Mouse (Mus musculus) spleen, adult 18-20 months (tissue): Measurements from ENCODE around the gene Ppm1d.
A peak's percentile ranks its signal among the peaks of the same experiment; 100 is the strongest.

ENCODE experiments used
- DNase-seq, 2 experiments: peaks; one replicate each; pipeline ENCODE4 v3.0.0; 2022; ENCODE audit warnings: mixed read lengths in 2 of 2

Gene Ppm1d

GRCm38 (mm10) chr11:85329167-85329894 lies 18.3 kb downstream of the Ppm1d start:
- no peak for DNase-seq

GRCm38 (mm10) chr11:85334778-85335177 lies 23.7 kb downstream of the Ppm1d start:
- peak in 1 of 2 experiments; percentile 24 for DNase-seq

- no peak for DNase-seq
Measured at GRCm38 (mm10) chr11:85339173-85339831, 28.3 kb downstream of the Ppm1d start.

DNA sequence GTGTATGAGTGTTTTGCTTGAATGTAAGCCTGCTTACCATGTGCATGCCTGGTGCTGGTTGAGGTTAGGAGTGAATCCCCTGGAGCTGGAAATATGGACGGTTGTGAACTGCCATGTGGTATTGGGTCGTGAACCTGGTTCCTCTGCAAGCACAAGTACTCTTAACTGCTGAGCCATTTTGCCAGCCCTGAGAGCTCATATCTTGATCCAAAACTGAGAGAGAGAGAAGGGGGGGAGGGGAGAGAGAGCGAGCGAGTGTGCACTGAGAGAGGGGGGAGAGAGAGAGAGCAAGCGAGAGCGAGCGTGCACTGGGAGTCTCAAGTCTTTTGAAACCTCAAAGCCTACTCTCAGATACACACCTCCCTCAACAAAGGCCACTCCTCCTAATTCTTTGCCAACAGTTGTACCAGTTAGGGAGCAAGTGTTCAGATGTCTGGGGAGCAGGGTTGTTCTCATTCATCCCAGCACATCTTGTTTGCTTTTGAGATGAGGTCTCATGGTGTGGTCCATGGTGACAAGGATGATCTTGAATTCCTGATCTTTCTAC lies 29.1 kb downstream of the Ppm1d start:
- no peak for DNase-seq

DNA sequence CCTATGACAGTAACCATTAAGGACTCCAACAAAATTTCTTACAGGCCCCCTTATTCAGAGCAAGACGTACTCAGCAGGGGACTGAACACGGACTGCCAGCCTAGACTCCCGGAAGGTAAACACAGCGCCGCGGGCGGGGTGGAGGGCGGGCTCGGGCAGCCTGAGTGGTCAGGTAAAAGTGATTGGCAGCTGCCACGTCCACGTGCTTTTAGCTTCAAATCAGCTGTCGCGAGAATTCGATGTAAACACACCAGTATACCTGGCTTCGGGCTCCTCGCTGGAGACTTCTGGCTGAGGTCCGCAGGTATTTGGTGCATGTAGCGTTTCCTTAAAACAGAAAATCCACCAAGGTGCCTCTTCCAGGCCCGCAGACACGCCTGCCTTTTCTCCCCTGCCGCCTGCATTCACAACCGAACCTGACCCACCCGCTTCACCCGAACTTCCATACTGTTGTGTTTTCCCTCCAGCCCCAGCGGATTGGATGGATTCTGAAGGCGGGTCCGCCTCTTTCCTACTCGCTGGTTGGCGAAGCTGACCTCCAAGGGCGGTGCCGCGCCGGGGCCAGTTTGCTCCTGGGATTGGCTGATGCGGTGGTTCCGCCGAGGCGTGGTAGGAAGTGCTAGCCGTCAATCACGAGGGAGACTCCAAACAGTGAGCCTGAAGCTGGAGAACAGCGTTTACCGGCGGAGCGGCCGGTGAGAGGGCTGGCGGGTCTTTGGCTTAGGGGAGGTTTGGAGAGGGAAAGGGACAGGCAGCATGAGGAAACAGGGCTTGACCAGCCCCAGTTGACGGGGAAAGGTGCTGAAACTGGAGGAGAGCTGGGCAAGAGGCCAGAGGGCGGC lies 41.7 kb downstream of the Ppm1d start, which contains the start of gene Bcas3:
Bcas3 (plus strand) TSS at position 629 of the 842 bp plus-strand sequence.
- DNase-seq = peak; percentile 92 to 96

- no peak for DNase-seq
Measured at GRCm38 (mm10) chr11:85353819-85354218, 42.8 kb downstream of the Ppm1d start.

DNA sequence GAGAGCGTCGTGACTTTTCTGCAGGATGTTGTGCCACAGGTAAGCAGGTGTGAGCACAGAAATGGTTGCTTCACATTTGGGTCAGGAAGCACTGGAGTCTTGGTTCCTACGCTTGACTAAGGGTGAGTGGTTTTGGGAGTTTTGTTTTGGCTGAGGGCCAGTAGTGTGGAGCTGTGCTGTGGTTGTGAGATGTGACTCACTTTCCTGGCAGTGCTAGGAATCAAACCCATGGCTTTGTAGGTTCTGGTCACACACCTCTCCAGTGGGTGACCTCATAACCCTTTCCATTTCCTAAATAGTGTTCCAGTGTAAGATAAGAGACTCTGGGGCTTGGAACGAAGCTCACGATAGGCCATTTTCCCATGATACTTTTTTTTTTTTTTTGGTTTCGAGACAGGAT lies 48.6 kb downstream of the Ppm1d start:
- DNase-seq = no peak

- DNase-seq = no peak
Measured at GRCm38 (mm10) chr11:85361621-85362020, 50.6 kb downstream of the Ppm1d start.

- DNase-seq = no peak
Measured at GRCm38 (mm10) chr11:85366168-85366567, 55.1 kb downstream of the Ppm1d start.

GRCm38 (mm10) chr11:85367823-85368222 lies 56.8 kb downstream of the Ppm1d start:
- no peak for DNase-seq

DNA sequence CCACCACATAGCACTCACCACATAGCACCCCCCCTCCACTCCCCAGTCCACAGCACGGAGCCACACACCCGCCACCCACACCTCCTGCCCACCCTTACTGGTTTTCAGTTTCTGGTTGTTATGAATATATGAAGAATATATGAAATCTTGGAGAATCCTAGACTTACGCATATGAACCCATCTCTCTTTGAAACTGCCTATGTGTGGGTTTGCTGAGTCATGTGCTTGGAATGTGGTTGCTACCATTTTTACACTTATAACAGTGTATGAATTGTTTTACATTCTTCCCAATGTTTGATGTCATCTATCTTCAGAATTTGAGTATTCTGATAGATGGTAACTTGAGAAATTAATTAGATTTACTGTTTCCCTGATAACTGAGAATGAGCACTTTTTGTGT lies 68.0 kb downstream of the Ppm1d start:
- no peak for DNase-seq

GRCm38 (mm10) chr11:85380046-85380445 lies 69.0 kb downstream of the Ppm1d start:
- no peak for DNase-seq

- peak; percentile 25 to 60 for DNase-seq
Measured at GRCm38 (mm10) chr11:85382055-85382454, 71.0 kb downstream of the Ppm1d start.

GRCm38 (mm10) chr11:85383975-85384821 lies 73.2 kb downstream of the Ppm1d start:
- no peak for DNase-seq

DNA sequence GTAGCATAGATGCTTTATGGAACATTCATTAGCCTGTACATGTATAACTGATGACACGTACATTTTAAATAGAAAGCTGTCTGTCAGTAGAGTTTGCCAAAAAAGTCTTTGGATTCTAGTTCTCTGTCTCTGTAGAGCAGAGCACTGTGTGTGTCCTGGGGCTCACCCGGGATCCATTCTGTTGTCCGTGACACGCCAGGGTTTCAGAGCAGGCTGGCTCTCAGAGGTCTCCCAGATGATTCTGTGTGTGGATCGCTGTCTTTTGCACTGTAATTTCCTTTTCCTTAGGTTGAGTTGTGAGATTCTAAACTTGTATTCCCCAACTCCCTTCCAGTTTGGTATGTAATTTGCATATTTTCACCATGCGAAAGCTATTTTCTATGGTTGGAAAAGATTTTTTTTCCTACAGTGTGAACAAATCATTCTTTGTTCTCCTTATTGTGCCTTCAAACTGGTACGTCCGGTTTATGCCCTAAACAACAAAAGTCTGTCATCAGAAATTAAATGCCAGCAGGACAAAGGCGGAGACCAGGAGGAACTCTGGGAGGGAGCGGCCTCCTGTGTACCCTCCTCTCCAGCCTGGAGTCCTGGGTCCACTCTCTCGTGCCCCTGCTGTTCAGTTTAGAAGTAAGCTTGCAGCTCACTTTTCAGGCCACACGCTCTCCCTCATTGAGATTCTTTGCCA lies 81.3 kb downstream of the Ppm1d start:
- no peak for DNase-seq

DNA sequence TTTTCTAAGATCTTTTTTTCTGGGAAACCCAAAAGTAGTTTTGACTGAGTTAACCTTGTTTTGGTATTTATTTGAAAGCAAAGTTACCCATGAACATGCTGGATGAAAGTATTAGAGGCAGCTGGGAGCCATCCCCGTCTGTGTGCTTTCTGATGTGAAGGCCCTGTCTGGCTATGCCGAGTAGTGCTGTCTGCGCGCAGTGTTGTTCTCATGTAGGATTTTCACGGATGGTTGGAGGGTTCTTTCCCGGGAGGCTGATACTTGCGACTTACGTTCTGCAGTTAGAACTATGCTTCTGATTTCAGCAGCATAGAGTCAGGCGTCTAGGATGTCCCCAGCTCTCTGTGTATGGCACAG lies 81.8 kb downstream of the Ppm1d start:
- DNase-seq = no peak

- no peak for DNase-seq
Measured at GRCm38 (mm10) chr11:85393990-85394389, 82.9 kb downstream of the Ppm1d start.

- no peak for DNase-seq
Measured at GRCm38 (mm10) chr11:85395361-85395760, 84.3 kb downstream of the Ppm1d start.
